Mouse (Mus musculus) embryonic fibroblast, embryonic 13.5 days (primary cell): ENCODE data around the gene Olfr449.

Experiments
- CTCF ChIP-seq: IDR thresholded peaks from 2 replicates; pipeline ENCODE4 v1.5.1; 2011; ENCODE audit warnings: mild to moderate bottlenecking, control low read depth, low read length, moderate library complexity, borderline replicate concordance; ENCODE audit not compliant: insufficient read depth
- POLR2A ChIP-seq: IDR thresholded peaks from 2 replicates; pipeline ENCODE4 v1.6.1; 2011; ENCODE audit warnings: low read depth, mild to moderate bottlenecking, control low read depth, low read length, moderate library complexity

GRCm38 (mm10) chr6:42794982-42795381 is 39.2 kb upstream of the Olfr449 start:
- TF ChIP-seq POLR2A (no peak), CTCF (no peak)
